Mouse (Mus musculus) frontal cortex, adult 2 months (tissue): ENCODE measurements around the gene Neurod1. TPM values are rescaled to one million over a fixed set of nuclear protein-coding genes. Genes with fewer than 3 reads are reported as not detected.

ENCODE experiments used
- DNase-seq, 2 experiments: peaks; one replicate each; pipeline ENCODE4 v3.0.0; 2022; ENCODE audit warnings: low spot score in 1 of 2; ENCODE audit errors: extremely low spot score in 1 of 2
- polyA plus RNA-seq: library from polyadenylated mRNA; depleted of rRNA; stranded (reverse); fragments of >200 nt; gene quantifications from 2 replicates; pipeline ENCODE4 v1.2.3, GENCODE M21; 2012; rRNA removed

Neurod1 gene
- 10.1 and 11.0 TPM in 2 replicates for polyA plus RNA-seq

- peak in 1 of 2 experiments; percentile 69 for DNase-seq
Measured at GRCm38 (mm10) chr2:79456575-79457349, at the start of gene Neurod1, which contains the start of gene Cerkl. Neurod1 (minus strand) TSS chr2:79456751. Cerkl (minus strand) TSS chr2:79456785.

DNA sequence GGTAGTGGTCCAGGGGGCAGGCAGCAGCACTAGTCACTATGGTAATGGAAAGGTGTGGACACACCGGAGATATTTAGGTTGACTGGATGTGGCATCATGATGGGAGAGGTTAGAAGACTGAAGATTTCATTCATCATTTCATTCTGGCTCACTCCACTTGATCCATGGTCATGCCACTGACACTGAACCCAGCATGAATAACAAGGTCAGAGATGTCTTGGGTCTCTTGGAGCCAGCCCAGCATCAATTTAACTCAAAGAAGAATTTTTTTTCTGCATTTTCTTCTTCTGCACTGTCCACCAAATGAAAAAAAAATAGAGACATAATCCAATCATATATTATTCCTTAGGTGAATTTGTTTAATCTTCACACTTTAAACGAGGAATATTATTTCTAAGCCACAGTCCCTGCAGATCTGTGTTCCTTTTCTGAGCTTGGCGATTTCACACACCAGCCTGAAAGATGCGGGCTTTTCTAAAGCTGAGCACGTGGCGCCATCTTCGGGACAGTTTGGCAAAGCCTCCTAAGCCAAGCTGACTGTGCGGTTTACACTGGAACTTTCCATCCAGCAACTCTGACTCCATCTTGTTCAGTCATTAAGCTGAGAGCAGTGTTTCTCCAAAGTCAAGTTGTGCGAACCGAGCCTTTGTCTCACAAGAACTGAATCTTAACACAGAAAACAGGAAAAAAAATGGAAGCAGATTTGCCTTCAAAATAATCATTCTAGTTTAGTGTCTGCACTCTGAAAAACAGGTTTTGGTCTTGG, 42.6 kb upstream of the Neurod1 start:
- peak; percentile 23 to 88 for DNase-seq

- DNase-seq: no peak
Measured at GRCm38 (mm10) chr2:79485127-79485526, 28.6 kb upstream of the Neurod1 start.

DNA sequence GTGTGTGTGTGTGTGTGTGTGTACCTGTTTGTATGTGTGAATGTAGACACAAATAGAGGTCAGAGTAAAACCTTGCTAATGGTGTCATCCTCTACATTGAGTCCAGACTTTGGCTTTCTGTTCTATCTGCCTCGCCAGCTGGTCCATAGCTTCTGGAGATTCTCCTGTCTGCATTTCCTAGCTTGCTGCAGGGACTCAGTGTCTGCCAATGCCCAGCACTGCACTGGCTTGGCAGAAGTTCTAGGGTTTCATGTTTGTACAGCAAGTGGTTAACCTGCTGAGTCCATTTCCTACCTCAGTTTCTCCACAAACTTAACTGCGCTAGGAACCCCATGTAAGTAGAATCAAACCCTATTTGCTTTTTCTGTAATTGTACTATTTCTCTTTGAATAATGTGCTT, 26.0 kb upstream of the Neurod1 start:
- DNase-seq: no peak

DNA sequence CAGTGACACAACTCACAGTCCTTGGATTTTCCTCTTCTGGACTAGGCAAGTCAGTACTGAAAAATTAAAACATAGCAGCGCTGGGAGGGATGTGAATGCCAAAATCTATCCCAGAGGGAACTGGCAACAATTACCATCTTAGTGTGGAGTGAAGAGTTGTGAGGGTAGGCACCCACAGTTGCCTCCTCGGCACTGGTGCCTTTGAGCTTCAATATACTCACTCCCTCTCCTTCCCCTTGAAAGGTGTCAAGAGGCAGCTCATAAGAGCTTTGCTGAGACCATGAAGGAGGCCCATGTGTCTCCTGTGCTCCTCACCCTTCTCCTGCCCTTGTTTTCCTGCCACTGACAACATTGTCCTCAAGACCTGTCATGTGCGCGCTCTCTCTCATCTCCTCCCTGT, 5.9 kb upstream of the Neurod1 start:
- no peak for DNase-seq

DNA sequence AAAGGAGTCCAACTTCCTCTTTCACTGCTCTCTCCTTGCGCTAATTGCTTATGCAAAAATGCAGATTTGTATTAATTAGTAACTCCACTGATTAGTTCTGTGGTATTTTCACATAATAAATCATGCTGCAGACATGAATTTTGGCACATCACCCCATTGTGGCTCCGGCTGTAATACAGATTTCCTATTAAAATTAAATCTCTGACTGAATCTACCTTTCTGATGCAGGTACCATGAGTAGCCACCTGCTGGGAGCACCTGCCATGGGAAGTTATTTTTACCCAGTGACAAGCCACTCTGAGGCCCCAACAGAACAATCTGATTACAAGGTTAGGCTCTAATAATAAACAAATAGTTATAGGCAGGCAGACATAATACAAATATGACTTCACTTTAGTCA, 5.3 kb upstream of the Neurod1 start:
- DNase-seq: no peak

DNA sequence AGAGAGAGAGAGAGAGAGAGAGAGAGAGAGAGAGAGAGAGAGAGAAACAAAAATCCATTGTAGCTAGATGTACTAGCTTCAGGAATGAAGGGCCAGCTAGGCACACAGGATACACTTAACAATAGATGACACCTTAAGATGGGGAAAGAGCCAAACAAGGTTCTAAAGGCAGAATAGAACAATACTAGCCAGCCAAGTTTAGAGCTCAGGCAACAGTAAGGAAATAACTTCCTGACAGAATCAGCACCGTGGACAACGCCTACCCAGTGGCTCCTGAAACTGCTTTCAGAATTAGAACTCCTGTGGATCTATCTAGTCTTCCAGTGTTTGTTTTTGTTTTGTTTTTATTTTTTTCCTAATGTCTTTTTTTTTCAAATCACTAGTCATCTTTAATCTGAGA, 4.0 kb upstream of the Neurod1 start:
- no peak for DNase-seq

DNA sequence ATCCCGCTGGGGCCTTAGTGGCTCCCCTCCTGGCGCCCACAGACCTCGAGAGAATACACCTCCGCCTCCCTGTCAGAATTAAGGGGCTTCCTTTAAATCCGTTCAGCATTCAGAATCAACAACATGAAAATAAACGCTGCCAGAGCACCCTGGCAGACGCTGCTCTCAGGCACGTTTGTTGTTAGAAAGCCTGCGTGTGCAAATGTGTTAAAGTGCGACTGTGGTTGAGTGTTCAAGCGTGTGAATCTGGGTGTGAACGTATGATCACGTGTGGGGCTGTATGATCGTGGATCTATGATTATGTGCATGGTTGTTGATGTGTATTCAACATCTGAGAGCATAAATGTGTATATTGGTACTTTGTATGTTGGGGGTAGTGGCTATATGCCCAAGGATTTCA, 3.6 kb upstream of the Neurod1 start:
- no peak for DNase-seq

DNA sequence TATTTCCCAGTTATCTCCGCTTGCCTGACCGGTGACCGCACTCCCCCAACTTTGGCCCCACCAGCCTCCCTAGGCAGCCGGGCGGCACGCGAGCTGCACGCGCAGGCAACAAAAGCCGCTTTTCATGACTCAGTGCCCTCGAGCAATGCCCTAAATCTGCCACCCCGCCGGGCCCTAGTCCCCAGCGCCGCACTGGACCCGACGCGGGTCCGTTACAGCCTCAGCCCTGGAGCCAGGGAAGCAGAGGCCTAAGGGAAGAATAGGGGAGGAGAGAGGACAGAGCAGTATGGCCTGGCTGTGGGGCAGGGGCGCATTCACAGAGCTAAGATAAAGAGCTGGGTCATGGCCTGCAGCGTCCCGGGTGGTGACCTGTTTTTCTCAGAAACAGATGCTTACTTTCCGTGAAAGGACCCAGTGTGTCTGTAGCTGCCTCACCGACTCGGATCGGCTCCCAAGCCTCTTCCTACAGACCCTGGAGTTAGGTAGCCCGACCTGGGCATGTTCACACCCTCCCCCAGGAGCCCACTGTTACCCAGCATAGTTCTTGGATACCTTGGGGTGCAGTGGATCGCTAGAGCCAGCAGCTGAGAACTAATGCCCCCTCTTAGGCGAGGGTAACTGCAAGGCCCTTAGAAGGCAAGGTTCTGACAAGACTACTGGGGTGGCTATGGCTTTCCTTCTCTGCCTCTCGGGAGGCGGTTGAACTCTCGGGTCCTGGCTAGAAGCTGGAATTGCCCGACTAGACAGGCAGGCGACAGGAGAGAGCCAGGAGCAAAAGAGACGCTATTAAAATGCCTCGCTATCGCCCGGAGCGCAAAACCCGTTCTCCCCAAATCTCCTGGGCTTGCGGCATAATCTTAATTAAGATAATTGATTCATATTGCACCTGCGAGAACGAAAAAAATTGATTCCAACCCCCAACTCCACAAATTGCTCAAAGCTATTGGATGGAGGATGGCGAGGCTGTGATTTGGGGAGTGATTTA, 2.8 kb upstream of the Neurod1 start:
- DNase-seq: no peak

DNA sequence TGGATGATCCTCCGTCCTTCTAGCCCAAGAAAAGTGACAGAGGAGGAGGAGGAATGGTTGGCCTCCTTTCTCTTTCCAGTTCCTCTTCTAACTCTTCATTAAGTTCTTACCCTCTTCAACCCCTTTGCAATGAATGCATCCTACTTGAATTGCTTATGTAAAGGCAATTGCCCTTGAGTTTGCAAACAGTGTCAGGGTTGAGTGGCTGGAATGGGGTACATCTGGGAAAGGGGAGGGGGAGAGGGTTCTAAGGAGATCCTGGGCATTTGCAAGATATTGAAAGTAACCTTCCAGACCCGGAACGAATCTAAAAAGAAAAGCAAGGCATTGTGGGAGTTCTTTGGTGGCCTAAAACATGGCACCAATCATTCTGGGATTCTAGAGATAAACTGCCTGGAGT, 1.4 kb upstream of the Neurod1 start:
- DNase-seq: no peak

- no peak for DNase-seq
Measured at GRCm38 (mm10) chr2:79457434-79457833, 883 bp upstream of the Neurod1 start.

DNA sequence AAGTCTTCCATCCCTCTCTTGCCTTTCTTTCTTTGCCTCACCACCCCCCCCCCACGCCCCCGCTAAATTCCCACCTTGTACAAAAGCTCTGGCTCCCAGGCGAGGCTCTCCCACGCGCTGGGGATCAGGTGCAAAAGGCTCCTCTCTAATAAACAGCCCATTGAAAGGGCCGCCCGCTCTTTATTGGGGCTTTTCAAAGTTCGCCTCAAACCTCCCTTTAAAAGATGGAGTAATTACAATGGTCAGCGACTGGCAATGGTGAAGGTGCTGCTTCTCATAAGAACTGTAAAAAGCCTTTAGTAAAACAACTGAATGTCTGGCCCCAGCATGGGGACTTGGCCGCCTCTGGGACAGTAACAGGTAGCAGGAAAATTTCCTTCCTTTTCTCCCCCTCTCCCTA, 905 bp downstream of the Neurod1 start:
- no peak for DNase-seq

DNA sequence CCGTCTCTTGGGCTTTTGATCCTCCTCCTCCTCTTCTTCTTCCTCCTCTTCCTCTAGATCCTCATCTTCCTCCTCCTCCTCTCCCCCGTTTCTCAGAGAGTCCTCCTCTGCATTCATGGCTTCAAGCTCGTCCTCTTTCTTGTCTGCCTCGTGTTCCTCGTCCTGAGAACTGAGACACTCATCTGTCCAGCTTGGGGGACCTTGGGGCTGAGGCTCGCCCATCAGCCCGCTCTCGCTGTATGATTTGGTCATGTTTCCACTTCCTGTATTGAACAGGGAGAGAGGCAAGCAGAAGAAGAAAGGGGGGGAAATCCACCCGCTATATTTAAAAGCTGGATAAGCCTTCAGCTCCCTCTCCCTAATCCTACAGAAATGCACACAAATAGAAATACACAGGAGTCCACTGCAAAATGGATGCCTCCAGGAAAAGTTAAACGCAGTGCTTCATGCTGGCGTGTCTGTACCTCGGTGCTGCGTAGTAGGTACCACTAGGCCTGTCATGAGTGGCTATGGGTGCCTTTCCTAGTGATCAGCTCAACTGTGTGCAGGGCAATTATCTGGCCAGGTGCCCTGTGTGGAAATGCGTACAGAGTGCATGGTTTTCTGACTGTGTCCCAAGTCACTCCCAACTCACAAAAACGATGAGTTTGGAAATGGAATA, 1.6 kb downstream of the Neurod1 start:
- DNase-seq: no peak

DNA sequence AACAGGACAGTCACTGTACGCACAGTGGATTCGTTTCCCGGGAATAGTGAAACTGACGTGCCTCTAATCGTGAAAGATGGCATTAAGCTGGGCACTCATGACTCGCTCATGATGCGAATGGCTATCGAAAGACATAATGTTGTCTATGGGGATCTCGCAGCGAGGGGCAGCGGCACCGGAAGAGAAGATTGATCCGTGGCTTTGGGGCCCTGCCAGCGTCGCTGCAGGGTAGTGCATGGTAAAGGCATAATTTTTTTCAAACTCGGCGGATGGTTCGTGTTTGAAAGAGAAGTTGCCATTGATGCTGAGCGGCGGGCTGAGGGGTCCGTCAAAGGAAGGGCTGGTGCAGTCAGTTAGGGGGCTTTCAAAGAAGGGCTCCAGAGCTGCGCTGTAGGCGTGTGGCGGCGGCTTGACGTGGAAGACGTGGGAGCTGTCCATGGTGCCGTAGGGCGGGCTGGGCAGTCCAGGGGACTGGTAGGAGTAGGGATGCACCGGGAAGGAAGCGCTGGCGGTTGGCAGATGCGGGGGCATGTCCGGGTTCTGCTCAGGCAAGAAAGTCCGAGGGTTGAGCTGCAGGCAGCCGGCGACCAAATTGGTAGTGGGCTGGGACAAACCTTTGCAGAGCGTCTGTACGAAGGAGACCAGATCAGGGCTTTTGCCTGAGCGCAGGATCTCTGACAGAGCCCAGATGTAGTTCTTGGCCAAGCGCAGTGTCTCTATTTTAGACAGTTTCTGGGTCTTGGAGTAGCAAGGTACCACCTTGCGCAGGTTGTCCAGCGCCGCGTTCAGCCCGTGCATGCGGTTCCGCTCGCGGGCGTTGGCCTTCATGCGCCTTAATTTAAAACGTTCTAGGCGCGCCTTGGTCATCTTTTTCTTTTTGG, 2.4 kb downstream of the Neurod1 start:
- DNase-seq: peak in 1 of 2 experiments; percentile 60

- no peak for DNase-seq
Measured at GRCm38 (mm10) chr2:79451438-79451837, 5.1 kb downstream of the Neurod1 start.

GRCm38 (mm10) chr2:79450684-79451394, 5.7 kb downstream of the Neurod1 start:
- DNase-seq: no peak

- no peak for DNase-seq
Measured at GRCm38 (mm10) chr2:79449371-79449770, 7.2 kb downstream of the Neurod1 start.

DNA sequence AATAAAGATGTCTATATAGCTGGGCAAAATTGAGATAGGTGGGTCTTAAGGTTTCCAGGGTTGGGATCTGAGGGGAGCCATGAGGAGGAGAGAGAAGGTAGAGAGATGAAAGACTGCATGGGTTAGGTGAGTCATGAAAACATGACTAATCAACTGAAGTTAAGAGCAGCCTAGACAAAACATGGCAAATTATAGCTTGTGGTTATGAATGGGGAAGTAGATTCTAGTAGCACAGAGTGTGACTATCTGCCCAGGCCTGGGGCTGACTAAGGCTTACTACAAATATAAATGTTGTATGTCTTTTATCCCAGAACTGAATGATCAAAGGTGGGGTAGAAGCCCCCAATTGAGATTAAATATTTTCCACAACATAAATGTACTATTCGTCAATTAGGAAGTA, 9.4 kb downstream of the Neurod1 start:
- DNase-seq: no peak
